Mouse (Mus musculus): ENCODE data around the gene Snn.

- TF ChIP-seq CTCF (IDR thresholded peaks at IDR 0.05) (no peak), POLR2A (IDR thresholded peaks at IDR 0.05; ENCODE audit: insufficient read depth, low read depth, low read length) (no peak)
Observed at GRCm38 (mm10) chr16:11068666-11069065, 7.9 kb downstream of the Snn start.
